Mouse (Mus musculus) kidney, embryonic 15.5 days (tissue): Measurements from ENCODE around the gene Hsd17b13. TPM values are rescaled to one million over a fixed set of nuclear protein-coding genes. Genes with fewer than 3 reads are reported as not detected.
"Not testable (repeated sequence)": the region's sequence is repeated elsewhere in the genome, so short reads cannot be mapped to it uniquely, and the experiment has no call there.

Experiments used
- ATAC-seq: fragments of 200-750 bp; cut with Nextera tagmentation; replicated peaks from 2 replicates; pipeline ENCODE4 v1.8.0; 2017; ENCODE audit warnings: moderate TSS enrichment; ENCODE audit not compliant: low FRiP score
- H3K27ac ChIP-seq: fragments of 300-500 bp; sonication (generic); 2 replicates; pipeline ENCODE4 v1.5.1; 2015; ENCODE audit warnings: mild to moderate bottlenecking, inconsistent platforms
- H3K27me3 ChIP-seq: fragments of 300-500 bp; sonication (generic); 2 replicates; pipeline ENCODE4 v1.6.1; 2015; ENCODE audit warnings: inconsistent platforms
- H3K36me3 ChIP-seq: fragments of 300-500 bp; sonication (generic); 2 replicates; pipeline ENCODE4 v1.6.1; 2015; ENCODE audit warnings: inconsistent platforms
- H3K4me1 ChIP-seq: fragments of 300-500 bp; sonication (generic); 2 replicates; pipeline ENCODE4 v1.6.1; 2015; ENCODE audit warnings: inconsistent platforms
- H3K4me2 ChIP-seq: fragments of 300-500 bp; sonication (generic); 2 replicates; pipeline ENCODE4 v1.6.1; 2015; ENCODE audit warnings: moderate library complexity, mild to moderate bottlenecking, inconsistent platforms
- H3K4me3 ChIP-seq: fragments of 300-500 bp; sonication (generic); replicated peaks from 2 replicates; pipeline ENCODE4 v1.5.1; 2015; ENCODE audit warnings: mild to moderate bottlenecking, inconsistent platforms
- H3K9ac ChIP-seq: fragments of 300-500 bp; sonication (generic); 2 replicates; pipeline ENCODE4 v1.6.1; 2015; ENCODE audit warnings: mild to moderate bottlenecking, inconsistent platforms
- H3K9me3 ChIP-seq: fragments of 300-500 bp; sonication (generic); replicated peaks from 2 replicates; pipeline ENCODE4 v1.6.1; 2016; ENCODE audit warnings: inconsistent platforms
- WGBS: fragments of 180-500 bp; shearing (Covaris S2); methylation state at CpG from one replicate; pipeline ENCODE4 v1.1.7; 2015; ENCODE audit warnings: mixed read lengths; 5-methylcytosine and 5-hydroxymethylcytosine counted together
- polyA plus RNA-seq: library from polyadenylated mRNA; unstranded; fragments of >200 nt; fragmentation: Nextera tagmentation; extraction: Ambion mirVana; gene quantifications from 2 replicates; pipeline ENCODE4 v1.2.1, GENCODE M21; 2015

The Hsd17b13 gene
- polyA plus RNA-seq, 1 experiment from 2014 or later: 0.27 TPM

GRCm38 (mm10) chr5:103975736-103976135 is 1.5 kb downstream of the Hsd17b13 start:
- H3K9ac ChIP-seq: no peak overlapping the region
- H3K36me3 ChIP-seq: no peaks in the 10 kb centered on the region
- no peaks in the 10 kb centered on the region for H3K9me3 ChIP-seq
- H3K4me1 ChIP-seq: 0 out of 2 replicates have a peak, but pooled peaks cover 5% of the 10 kb centered on the region
- no peak overlapping the region for H3K4me3 ChIP-seq
- no peak overlapping the region for H3K4me2 ChIP-seq
- no peaks in the 10 kb centered on the region for H3K27me3 ChIP-seq
- no peak overlapping the region for H3K27ac ChIP-seq
- WGBS: 87% methylated on average over 7 of the region's 7 CpGs
- no peak for ATAC-seq

- H3K9ac ChIP-seq: no peak overlapping the region
- H3K4me3 ChIP-seq: 0 out of 2 replicates have a peak overlapping the region, but pooled peaks have one; percentile 10
- H3K36me3 ChIP-seq: no peaks in the 10 kb centered on the region
- no peaks in the 10 kb centered on the region for H3K9me3 ChIP-seq
- no peak overlapping the region for H3K27ac ChIP-seq
- ATAC-seq: no peak
- 0 out of 2 replicates have a peak, but pooled peaks cover 5% of the 10 kb centered on the region for H3K4me1 ChIP-seq
- no peaks in the 10 kb centered on the region for H3K27me3 ChIP-seq
- 62% methylated on average over 13 of the region's 13 CpGs for WGBS
- H3K4me2 ChIP-seq: peak overlapping the region; percentile 43
These were observed 4.4 kb downstream of the Hsd17b13 start for GRCm38 (mm10) chr5:103972801-103973200.

GRCm38 (mm10) chr5:103972379-103972778 is 4.8 kb downstream of the Hsd17b13 start:
- no peak overlapping the region for H3K9ac ChIP-seq
- no peak overlapping the region for H3K27ac ChIP-seq
- peak overlapping the region; percentile 43 for H3K4me2 ChIP-seq
- H3K27me3 ChIP-seq: no peaks in the 10 kb centered on the region
- no peak for ATAC-seq
- WGBS: 52% methylated on average over 19 of the region's 19 CpGs
- H3K4me1 ChIP-seq: 0 out of 2 replicates have a peak, but pooled peaks cover 5% of the 10 kb centered on the region
- 0 out of 2 replicates have a peak overlapping the region, but pooled peaks have one; percentile 10 for H3K4me3 ChIP-seq
- no peaks in the 10 kb centered on the region for H3K9me3 ChIP-seq
- H3K36me3 ChIP-seq: no peaks in the 10 kb centered on the region

GRCm38 (mm10) chr5:103971051-103971450 is 6.2 kb downstream of the Hsd17b13 start:
- no peak for ATAC-seq
- Histone ChIP-seq H3K4me3 (no peak overlapping the region), H3K36me3 (no peaks in the 10 kb centered on the region), H3K9me3 (no peaks in the 10 kb centered on the region), H3K27ac (no peak overlapping the region), H3K9ac (no peak overlapping the region), H3K4me1 (0 out of 2 replicates have a peak, but pooled peaks cover 5% of the 10 kb centered on the region), H3K27me3 (no peaks in the 10 kb centered on the region), H3K4me2 (no peak overlapping the region)
- 57% methylated on average over 5 of the region's 5 CpGs for WGBS

- Histone ChIP-seq H3K4me2 (no peak overlapping the region), H3K27ac (no peak overlapping the region), H3K9ac (no peak overlapping the region), H3K4me1 (no peaks in the 10 kb centered on the region), H3K27me3 (no peaks in the 10 kb centered on the region), H3K36me3 (no peaks in the 10 kb centered on the region), H3K4me3 (no peak overlapping the region), H3K9me3 (no peaks in the 10 kb centered on the region)
- no peak for ATAC-seq
- WGBS: 47% methylated on average over 1 of the region's 1 CpGs
These were observed 14.2 kb downstream of the Hsd17b13 start for GRCm38 (mm10) chr5:103962935-103963429.

- no peak overlapping the region for H3K4me2 ChIP-seq
- H3K9me3 ChIP-seq: no peaks in the 10 kb centered on the region
- no peaks in the 10 kb centered on the region for H3K4me1 ChIP-seq
- no peak overlapping the region for H3K4me3 ChIP-seq
- no peak overlapping the region for H3K9ac ChIP-seq
- ATAC-seq: no peak
- no peaks in the 10 kb centered on the region for H3K36me3 ChIP-seq
- 75% methylated on average over 5 of the region's 5 CpGs for WGBS
- H3K27ac ChIP-seq: no peak overlapping the region
- H3K27me3 ChIP-seq: no peaks in the 10 kb centered on the region
These were observed 22.6 kb downstream of the Hsd17b13 start for GRCm38 (mm10) chr5:103954638-103955037.

- ATAC-seq: no peak
- Histone ChIP-seq H3K27me3 (no peaks in the 10 kb centered on the region), H3K4me3 (no peak overlapping the region), H3K27ac (no peak overlapping the region), H3K9ac (no peak overlapping the region), H3K9me3 (no peaks in the 10 kb centered on the region), H3K4me2 (no peak overlapping the region), H3K36me3 (no peaks in the 10 kb centered on the region), H3K4me1 (no peaks in the 10 kb centered on the region)
- 80% methylated on average over 10 of the region's 10 CpGs for WGBS
These were observed 23.8 kb downstream of the Hsd17b13 start for GRCm38 (mm10) chr5:103953135-103954083.

- not testable (repeated sequence) for H3K27ac ChIP-seq, H3K4me1 ChIP-seq, H3K4me2 ChIP-seq, H3K27me3 ChIP-seq, ATAC-seq, H3K9me3 ChIP-seq, H3K9ac ChIP-seq, H3K4me3 ChIP-seq, H3K36me3 ChIP-seq
- 93% methylated on average over 15 of the region's 15 CpGs for WGBS
These were observed 27.1 kb downstream of the Hsd17b13 start for GRCm38 (mm10) chr5:103950138-103950537.

- no peak overlapping the region for H3K9ac ChIP-seq
- no peaks in the 10 kb centered on the region for H3K36me3 ChIP-seq
- ATAC-seq: no peak
- 52% methylated on average over 6 of the region's 6 CpGs for WGBS
- H3K4me2 ChIP-seq: no peak overlapping the region
- 0 out of 2 replicates have a peak, but pooled peaks cover 17% of the 10 kb centered on the region for H3K4me1 ChIP-seq
- H3K27ac ChIP-seq: no peak overlapping the region
- no peak overlapping the region for H3K4me3 ChIP-seq
- H3K9me3 ChIP-seq: no peaks in the 10 kb centered on the region
- H3K27me3 ChIP-seq: no peaks in the 10 kb centered on the region
These were observed 34.0 kb downstream of the Hsd17b13 start for GRCm38 (mm10) chr5:103943183-103943582.

- Histone ChIP-seq H3K36me3 (no peaks in the 10 kb centered on the region), H3K9ac (no peak overlapping the region), H3K4me1 (0 out of 2 replicates have a peak, but pooled peaks cover 20% of the 10 kb centered on the region), H3K4me3 (no peak overlapping the region), H3K27me3 (no peaks in the 10 kb centered on the region), H3K27ac (no peak overlapping the region), H3K4me2 (no peak overlapping the region), H3K9me3 (no peaks in the 10 kb centered on the region)
- 76% methylated on average over 1 of the region's 1 CpGs for WGBS
- no peak for ATAC-seq
These were observed 37.4 kb downstream of the Hsd17b13 start for GRCm38 (mm10) chr5:103939856-103940255.

GRCm38 (mm10) chr5:103939350-103939652 is 37.9 kb downstream of the Hsd17b13 start:
- Histone ChIP-seq H3K9me3 (no peaks in the 10 kb centered on the region), H3K9ac (no peak overlapping the region), H3K4me2 (no peak overlapping the region), H3K4me1 (0 out of 2 replicates have a peak, but pooled peaks cover 20% of the 10 kb centered on the region), H3K27me3 (no peaks in the 10 kb centered on the region), H3K27ac (no peak overlapping the region), H3K4me3 (no peak overlapping the region), H3K36me3 (no peaks in the 10 kb centered on the region)
- ATAC-seq: peak; percentile 76
- WGBS: 70% methylated on average over 7 of the region's 7 CpGs

- Histone ChIP-seq H3K4me3 (no peak overlapping the region), H3K4me1 (0 out of 2 replicates have a peak, but pooled peaks cover 17% of the 10 kb centered on the region), H3K27ac (peak overlapping the region; percentile 55; the same call in 1 of the 2 replicates), H3K4me2 (no peak overlapping the region), H3K9me3 (no peaks in the 10 kb centered on the region), H3K27me3 (no peaks in the 10 kb centered on the region), H3K9ac (no peak overlapping the region), H3K36me3 (no peaks in the 10 kb centered on the region)
- ATAC-seq: peak; percentile 69
- WGBS: 50% methylated on average over 11 of the region's 11 CpGs
These were observed 38.5 kb downstream of the Hsd17b13 start for GRCm38 (mm10) chr5:103938547-103939349.
